Mouse (Mus musculus) hindbrain, embryonic 16.5 days (tissue): ENCODE data around the gene Ift57. TPM values are rescaled to one million over a fixed set of nuclear protein-coding genes. Genes with fewer than 3 reads are reported as not detected.

ENCODE experiments used
- ATAC-seq: fragments of 200-750 bp; cut with Nextera tagmentation; 2 replicates; pipeline ENCODE4 v1.8.0; 2017; ENCODE audit warnings: moderate TSS enrichment, moderate library complexity
- H3K27ac ChIP-seq: fragments of 300-500 bp; sonication (generic); 2 replicates; pipeline ENCODE4 v1.5.1; 2014; ENCODE audit warnings: low read depth, mild to moderate bottlenecking, control low read depth, low read length, moderate library complexity
- H3K27me3 ChIP-seq: fragments of 300-500 bp; sonication (generic); replicated peaks from 2 replicates; pipeline ENCODE4 v1.6.1; 2014; ENCODE audit warnings: low read length; ENCODE audit not compliant: control insufficient read depth, insufficient read depth
- H3K36me3 ChIP-seq: fragments of 300-500 bp; sonication (generic); 2 replicates; pipeline ENCODE4 v1.6.1; 2014; ENCODE audit warnings: mild to moderate bottlenecking, low read length, moderate library complexity, mixed read lengths; ENCODE audit not compliant: control insufficient read depth, insufficient read depth
- H3K4me1 ChIP-seq: fragments of 300-500 bp; sonication (generic); 2 replicates; pipeline ENCODE4 v1.6.1; 2014; ENCODE audit warnings: low read depth, low read length; ENCODE audit not compliant: control insufficient read depth, insufficient read depth
- H3K4me2 ChIP-seq: fragments of 300-500 bp; sonication (generic); 2 replicates; pipeline ENCODE4 v1.6.1; 2014; ENCODE audit warnings: mild to moderate bottlenecking, low read length, control low read depth, moderate library complexity
- H3K4me3 ChIP-seq: fragments of 300-500 bp; sonication (generic); 2 replicates; pipeline ENCODE4 v1.5.1; 2014; ENCODE audit warnings: mild to moderate bottlenecking, low read length, control low read depth, moderate library complexity
- H3K9ac ChIP-seq: fragments of 300-500 bp; sonication (generic); 2 replicates; pipeline ENCODE4 v1.6.1; 2014; ENCODE audit warnings: low read depth, mild to moderate bottlenecking, control low read depth, low read length, moderate library complexity
- H3K9me3 ChIP-seq: fragments of 300-500 bp; sonication (generic); 2 replicates; pipeline ENCODE4 v1.6.1; 2014; ENCODE audit warnings: mild to moderate bottlenecking, low read length, moderate library complexity; ENCODE audit not compliant: control insufficient read depth
- WGBS: fragments of 180-500 bp; shearing (Covaris S2); extraction: QIAGEN DNeasy Blood & Tissue Kit; methylation state at CpG from one replicate; pipeline ENCODE4 v1.1.7; 2014; 5-methylcytosine and 5-hydroxymethylcytosine counted together
- polyA plus RNA-seq: library from polyadenylated mRNA; unstranded; fragments of >200 nt; fragmentation: Nextera tagmentation; extraction: Ambion mirVana; gene quantifications from 2 replicates; pipeline ENCODE4 v1.2.1, GENCODE M21; 2015

Gene Ift57
- polyA plus RNA-seq, 1 experiment from 2014 or later, result 43.8 TPM

DNA sequence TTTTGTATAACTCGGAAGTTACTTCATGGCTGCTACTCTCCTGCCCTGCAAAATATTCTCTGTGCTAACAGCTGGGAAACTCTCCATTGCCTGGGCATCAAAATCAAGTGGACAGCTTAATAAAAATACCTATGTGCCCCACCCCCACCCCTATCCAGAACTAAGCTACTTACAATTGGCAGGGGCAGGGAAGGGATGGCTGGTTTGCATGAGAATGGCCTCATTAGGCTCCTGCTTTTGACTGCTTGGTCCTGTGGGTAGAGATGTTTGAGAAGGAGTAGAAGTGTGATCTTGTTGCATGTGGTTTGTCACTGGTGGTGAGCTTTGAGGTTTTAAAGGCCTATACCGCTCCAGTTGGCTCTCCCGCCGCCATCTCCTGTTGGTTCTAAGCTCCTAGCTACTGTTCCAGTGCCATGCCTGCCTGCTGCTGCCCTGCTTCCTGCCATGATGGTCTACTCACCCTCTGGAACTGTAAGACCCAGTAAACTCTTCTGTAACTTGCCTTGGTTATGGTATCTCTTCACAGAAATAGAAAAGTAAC is 69.5 kb downstream of the Ift57 start:
- no peak overlapping the region for H3K27ac ChIP-seq
- 0 out of 2 replicates have a peak, but pooled peaks cover 2% of the 10 kb centered on the region for H3K36me3 ChIP-seq
- H3K9me3 ChIP-seq, result no peaks in the 10 kb centered on the region
- H3K27me3 ChIP-seq, result no peaks in the 10 kb centered on the region
- H3K9ac ChIP-seq, result no peak overlapping the region
- no peaks in the 10 kb centered on the region for H3K4me1 ChIP-seq
- no peak overlapping the region for H3K4me3 ChIP-seq
- no peak overlapping the region for H3K4me2 ChIP-seq
- ATAC-seq, result no peak
- 86% methylated on average over 4 of the region's 4 CpGs for WGBS

DNA sequence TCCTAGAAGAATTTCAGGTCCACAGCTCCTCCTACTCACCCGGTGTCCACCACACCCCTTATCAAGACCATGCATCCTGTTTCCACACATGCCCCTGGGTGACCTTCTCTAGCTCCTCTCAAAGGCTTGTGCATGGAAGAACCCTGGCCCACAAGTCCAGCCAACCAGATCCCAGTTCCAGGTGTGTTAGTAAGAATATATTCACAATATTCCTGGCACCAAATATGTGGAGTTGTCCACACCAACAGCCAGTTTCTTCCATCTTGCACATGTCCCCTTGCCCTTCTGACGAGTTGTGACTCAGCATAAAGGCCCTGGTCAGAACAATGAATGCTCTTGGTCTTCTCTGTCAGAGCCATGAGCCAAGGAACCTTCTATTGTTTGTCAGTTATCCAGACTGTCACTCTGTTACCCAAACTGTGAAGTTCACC is 70.8 kb downstream of the Ift57 start:
- ATAC-seq, result no peak
- no peaks in the 10 kb centered on the region for H3K36me3 ChIP-seq
- H3K27me3 ChIP-seq, result no peaks in the 10 kb centered on the region
- H3K4me1 ChIP-seq, result no peaks in the 10 kb centered on the region
- no peak overlapping the region for H3K27ac ChIP-seq
- no peak overlapping the region for H3K4me2 ChIP-seq
- H3K9ac ChIP-seq, result no peak overlapping the region
- H3K4me3 ChIP-seq, result no peak overlapping the region
- 82% methylated on average over 2 of the region's 2 CpGs for WGBS
- H3K9me3 ChIP-seq, result no peaks in the 10 kb centered on the region

DNA sequence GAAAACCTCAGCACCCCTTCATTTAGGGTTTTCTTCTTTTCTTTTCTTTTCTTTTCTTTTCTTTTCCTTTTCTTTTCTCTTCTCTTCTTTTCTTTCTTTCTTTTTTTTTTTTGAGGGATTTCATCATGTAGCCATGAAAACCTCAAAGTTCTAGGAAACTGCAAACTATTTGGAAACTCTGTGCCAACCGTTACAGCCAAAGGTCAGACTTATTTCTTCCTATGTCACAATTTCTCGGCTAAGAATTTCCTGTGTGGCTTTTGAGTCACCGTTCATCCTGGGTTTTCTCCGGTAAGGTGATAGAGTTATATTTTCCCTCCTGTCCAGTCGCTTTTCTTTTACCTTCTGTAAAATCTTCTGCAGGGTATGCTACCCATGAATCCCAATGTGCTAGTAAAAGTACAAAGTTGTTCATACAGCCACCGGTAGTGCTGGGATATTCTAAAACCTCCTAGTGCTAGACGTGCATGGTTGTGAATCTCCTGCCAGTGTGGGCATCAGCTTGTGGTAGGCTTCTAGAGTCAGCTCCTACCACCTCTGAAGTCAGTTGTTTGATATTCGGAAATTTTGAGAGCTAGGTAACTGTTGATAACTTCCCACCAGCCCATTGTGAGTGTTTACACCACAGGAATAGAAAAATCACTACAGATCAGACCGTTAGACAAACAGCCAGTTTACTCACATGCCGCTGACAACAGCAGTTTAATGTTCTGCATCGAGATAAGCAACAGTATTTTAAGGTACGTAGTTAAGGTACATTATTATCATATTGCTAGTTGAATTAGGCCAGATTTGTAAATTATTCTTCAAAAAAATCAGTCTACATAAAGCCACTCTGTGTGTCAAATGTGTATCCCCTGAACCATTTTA is 71.5 kb downstream of the Ift57 start:
- no peak overlapping the region for H3K9ac ChIP-seq
- H3K4me3 ChIP-seq, result no peak overlapping the region
- H3K4me2 ChIP-seq, result no peak overlapping the region
- no peaks in the 10 kb centered on the region for H3K36me3 ChIP-seq
- no peak overlapping the region for H3K27ac ChIP-seq
- H3K27me3 ChIP-seq, result no peaks in the 10 kb centered on the region
- ATAC-seq, result no peak
- H3K9me3 ChIP-seq, result no peaks in the 10 kb centered on the region
- WGBS, result 89% methylated on average over 12 of the region's 12 CpGs
- no peaks in the 10 kb centered on the region for H3K4me1 ChIP-seq

DNA sequence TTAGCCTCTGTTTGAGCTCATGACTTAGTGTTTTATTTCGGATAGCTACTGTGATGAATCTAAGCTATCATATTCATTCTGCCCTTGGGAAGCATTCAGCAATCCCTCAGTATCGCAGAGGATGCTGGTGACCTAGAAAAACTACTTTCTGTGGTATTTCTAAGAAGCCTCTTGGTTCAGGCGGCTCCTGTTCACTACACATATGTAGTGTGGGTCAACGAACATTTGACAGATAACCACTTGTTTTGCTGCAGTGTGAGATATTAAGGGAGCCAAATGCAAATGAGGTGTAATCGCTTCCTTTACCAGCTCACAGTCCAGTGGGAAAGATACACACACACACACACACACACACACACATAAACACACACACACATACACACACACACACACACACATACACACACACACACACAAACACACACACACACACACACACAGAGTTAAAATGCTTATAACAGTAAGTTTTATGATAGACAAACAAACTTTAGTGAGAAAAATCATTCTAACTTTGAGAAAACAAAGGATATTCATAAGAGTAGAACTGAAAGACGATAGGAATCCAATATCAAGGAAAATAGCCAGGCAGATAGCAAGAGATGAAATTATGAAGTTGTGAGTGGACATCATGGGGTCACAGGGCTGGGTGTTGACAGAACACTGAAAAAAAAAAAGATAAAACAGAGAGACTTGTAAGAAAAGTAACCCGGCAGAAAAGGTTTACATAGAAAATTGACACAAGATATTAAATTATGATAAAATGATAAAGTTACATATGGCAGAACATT is 72.8 kb downstream of the Ift57 start:
- Histone ChIP-seq H3K4me1 (no peaks in the 10 kb centered on the region), H3K4me3 (no peak overlapping the region), H3K9ac (no peak overlapping the region), H3K27ac (no peak overlapping the region), H3K4me2 (no peak overlapping the region), H3K9me3 (no peaks in the 10 kb centered on the region), H3K27me3 (no peaks in the 10 kb centered on the region), H3K36me3 (no peaks in the 10 kb centered on the region)
- 72% methylated on average over 7 of the region's 7 CpGs for WGBS
- peak; percentile 52; the same call in 1 of the 2 replicates for ATAC-seq

DNA sequence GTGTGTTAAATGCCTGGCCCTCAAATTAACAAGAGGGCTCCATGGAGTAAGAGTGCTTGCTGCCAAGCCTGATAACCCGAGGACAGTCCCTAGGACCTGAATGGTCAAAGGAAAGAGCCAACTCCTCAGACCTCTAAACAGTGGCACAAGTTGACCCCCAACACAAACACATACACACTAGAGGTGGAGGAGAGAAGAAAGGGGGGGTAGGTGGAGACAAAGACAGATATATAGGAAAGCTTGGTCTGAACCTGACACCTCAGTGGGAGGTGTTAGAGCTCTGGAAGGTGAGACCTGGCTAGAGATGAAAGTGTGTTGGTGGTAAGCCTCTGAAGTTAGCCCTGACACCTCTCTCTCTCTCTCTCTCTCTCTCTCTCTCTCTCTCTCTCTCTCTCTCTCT is 73.5 kb downstream of the Ift57 start:
- 80% methylated on average over 1 of the region's 1 CpGs for WGBS
- Histone ChIP-seq H3K9ac (no peak overlapping the region), H3K4me2 (no peak overlapping the region), H3K4me3 (no peak overlapping the region), H3K4me1 (no peaks in the 10 kb centered on the region), H3K9me3 (no peaks in the 10 kb centered on the region), H3K36me3 (no peaks in the 10 kb centered on the region), H3K27ac (no peak overlapping the region), H3K27me3 (no peaks in the 10 kb centered on the region)
- ATAC-seq, result no peak

DNA sequence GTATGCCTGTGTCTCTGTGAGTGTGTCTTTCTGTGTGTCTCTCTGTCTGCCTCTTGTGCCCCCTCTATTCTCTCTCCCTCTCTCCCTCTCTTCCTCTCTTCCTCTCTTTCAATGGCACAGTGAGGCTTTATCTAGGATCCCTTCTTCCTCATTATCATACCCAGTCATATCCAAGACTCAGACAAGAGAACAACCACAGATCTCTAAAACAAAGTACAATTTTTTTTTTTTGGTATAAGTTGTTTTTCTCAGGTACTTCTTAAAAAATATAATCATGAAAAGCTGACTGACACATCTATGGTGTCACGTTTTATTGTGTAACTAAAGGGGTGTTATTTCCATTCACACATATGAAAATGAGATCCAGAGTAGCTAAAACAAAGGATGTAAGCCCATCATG is 74.0 kb downstream of the Ift57 start:
- ATAC-seq, result no peak
- Histone ChIP-seq H3K9ac (no peak overlapping the region), H3K4me1 (no peaks in the 10 kb centered on the region), H3K4me2 (no peak overlapping the region), H3K4me3 (no peak overlapping the region), H3K27me3 (no peaks in the 10 kb centered on the region), H3K36me3 (no peaks in the 10 kb centered on the region), H3K9me3 (no peaks in the 10 kb centered on the region), H3K27ac (no peak overlapping the region)
- WGBS, result 84% methylated on average over 1 of the region's 1 CpGs

DNA sequence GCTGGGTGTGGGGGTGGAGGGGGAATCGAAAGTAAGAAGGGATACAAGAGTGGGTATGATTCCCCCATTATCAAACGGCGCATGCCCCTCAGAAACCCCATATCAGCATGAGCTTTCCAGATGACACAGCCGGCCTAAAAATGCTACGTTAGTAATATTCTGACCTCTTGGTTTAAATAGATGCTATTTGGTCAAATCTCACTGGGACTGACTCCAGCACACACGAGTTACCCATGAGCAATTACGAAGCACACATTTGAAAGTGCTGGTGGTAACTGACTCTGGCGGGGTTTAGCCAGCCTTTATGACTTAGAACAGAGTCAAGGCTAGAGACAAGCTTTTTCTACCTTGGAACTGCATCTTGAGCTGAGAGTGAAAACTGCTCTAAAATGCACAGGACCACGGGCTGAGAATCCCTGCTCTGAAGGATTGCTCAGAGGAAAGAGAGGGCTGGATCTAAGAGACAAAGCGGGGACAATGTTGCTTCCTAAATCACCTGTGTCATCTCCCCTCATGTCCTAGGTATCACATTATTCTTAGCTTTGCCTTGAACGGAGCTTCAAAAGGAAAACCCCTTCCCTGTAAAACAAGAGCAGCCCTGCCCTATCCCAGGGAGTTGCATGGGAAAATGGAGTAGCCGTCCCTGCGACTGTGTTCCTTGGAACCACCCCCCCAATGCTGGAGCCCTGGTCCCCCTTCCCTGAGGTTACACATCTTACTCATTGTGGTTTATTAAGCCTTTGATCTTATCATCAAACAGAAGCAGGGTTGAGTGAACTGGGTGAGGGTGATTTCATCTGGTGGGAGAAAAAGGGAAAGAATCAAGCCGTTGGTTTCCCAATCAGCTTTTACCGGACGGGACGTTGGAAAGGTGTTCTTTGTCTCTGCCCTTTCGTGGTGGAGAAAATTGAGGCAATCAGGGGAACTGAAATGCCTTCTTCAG is 75.3 kb downstream of the Ift57 start:
- no peaks in the 10 kb centered on the region for H3K4me1 ChIP-seq
- no peak overlapping the region for H3K4me3 ChIP-seq
- no peak overlapping the region for H3K27ac ChIP-seq
- no peaks in the 10 kb centered on the region for H3K9me3 ChIP-seq
- no peaks in the 10 kb centered on the region for H3K36me3 ChIP-seq
- WGBS, result 89% methylated on average over 18 of the region's 18 CpGs
- H3K27me3 ChIP-seq, result no peaks in the 10 kb centered on the region
- no peak overlapping the region for H3K4me2 ChIP-seq
- no peak for ATAC-seq
- no peak overlapping the region for H3K9ac ChIP-seq

DNA sequence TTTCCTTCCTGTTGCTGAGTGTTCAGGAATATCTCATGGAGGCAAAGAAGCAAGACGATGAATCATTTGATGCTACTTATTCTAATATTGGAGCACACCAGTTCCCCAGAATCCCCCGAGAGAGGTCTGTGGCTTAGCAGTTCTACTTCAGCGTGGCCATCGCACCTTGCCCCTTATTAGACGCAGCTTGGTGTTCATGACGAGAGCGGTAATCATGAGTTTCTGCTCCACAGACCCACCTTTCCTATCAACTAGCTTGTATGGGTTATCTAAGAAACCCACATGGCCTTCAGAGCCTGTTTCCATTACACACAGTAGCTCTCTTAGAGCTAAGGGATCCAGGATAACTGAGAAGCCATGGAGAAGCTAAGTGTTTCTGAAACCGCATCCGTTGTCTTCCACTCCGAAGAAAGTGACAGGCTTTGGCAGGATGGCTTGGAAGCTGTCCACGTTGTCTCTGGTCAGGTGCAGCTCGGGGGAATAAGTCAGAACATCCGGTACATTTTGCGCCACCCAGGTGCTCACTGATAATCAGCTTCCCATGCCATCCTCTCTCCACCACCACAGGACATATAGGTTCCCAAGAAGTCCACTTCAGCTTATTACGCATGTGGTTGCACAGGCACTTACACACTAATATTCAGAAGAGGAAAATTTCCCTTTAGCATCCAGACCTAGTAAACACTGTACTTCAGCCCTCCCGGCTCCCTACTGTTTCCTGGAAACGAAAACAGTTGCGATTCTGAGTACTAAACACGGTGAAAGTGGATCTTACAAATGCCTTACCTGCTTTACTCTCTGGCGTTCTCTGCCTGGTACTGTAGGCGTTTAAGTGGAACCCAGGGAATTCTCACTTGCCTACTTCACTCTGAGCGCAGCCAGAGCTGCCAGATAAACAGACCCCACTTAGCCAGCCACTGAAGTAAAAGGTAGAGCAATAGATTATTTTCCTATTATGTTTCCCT is 76.3 kb downstream of the Ift57 start:
- H3K9me3 ChIP-seq, result no peaks in the 10 kb centered on the region
- H3K27ac ChIP-seq, result no peak overlapping the region
- no peaks in the 10 kb centered on the region for H3K27me3 ChIP-seq
- no peak overlapping the region for H3K4me3 ChIP-seq
- WGBS, result 87% methylated on average over 22 of the region's 22 CpGs
- no peaks in the 10 kb centered on the region for H3K4me1 ChIP-seq
- ATAC-seq, result no peak
- no peaks in the 10 kb centered on the region for H3K36me3 ChIP-seq
- H3K9ac ChIP-seq, result no peak overlapping the region
- no peak overlapping the region for H3K4me2 ChIP-seq
